Mouse (Mus musculus) liver, embryonic 12.5 days (tissue): ENCODE results near the gene Slc13a1. TPM values are rescaled to one million over a fixed set of nuclear protein-coding genes. Genes with fewer than 3 reads are reported as not detected.

Experiments used
- ATAC-seq: fragments of 200-750 bp; cut with Nextera tagmentation; 2 replicates; pipeline ENCODE4 v1.8.0; 2017; ENCODE audit warnings: moderate number of reproducible peaks, mild to moderate bottlenecking, moderate library complexity
- H3K27ac ChIP-seq: fragments of 300-500 bp; sonication (generic); 2 replicates; pipeline ENCODE4 v1.5.1; 2016; ENCODE audit warnings: mild to moderate bottlenecking
- H3K27me3 ChIP-seq: fragments of 300-500 bp; sonication (generic); replicated peaks from 2 replicates; pipeline ENCODE4 v1.6.1; 2016; ENCODE audit warnings: mild to moderate bottlenecking, moderate library complexity
- H3K36me3 ChIP-seq: fragments of 300-500 bp; sonication (generic); 2 replicates; pipeline ENCODE4 v1.6.1; 2016; ENCODE audit warnings: mild to moderate bottlenecking, moderate library complexity
- H3K4me1 ChIP-seq: fragments of 300-500 bp; sonication (generic); 2 replicates; pipeline ENCODE4 v1.6.1; 2016
- H3K4me2 ChIP-seq: fragments of 300-500 bp; sonication (generic); 2 replicates; pipeline ENCODE4 v1.6.1; 2016; ENCODE audit warnings: mild to moderate bottlenecking, moderate library complexity
- H3K4me3 ChIP-seq: fragments of 300-500 bp; sonication (generic); 2 replicates; pipeline ENCODE4 v1.5.1; 2016; ENCODE audit warnings: mild to moderate bottlenecking, moderate library complexity
- H3K9ac ChIP-seq: fragments of 300-500 bp; sonication (generic); 2 replicates; pipeline ENCODE4 v1.6.1; 2016; ENCODE audit warnings: mild to moderate bottlenecking, moderate library complexity
- H3K9me3 ChIP-seq: fragments of 300-500 bp; sonication (generic); replicated peaks from 2 replicates; pipeline ENCODE4 v1.6.1; 2016; ENCODE audit warnings: mild to moderate bottlenecking, moderate library complexity
- WGBS: fragments of 180-500 bp; shearing (Covaris S2); methylation state at CpG from one replicate; pipeline ENCODE4 v1.1.7; 2016; ENCODE audit not compliant: insufficient replicate concordance; 5-methylcytosine and 5-hydroxymethylcytosine counted together
- polyA plus RNA-seq: library from polyadenylated mRNA; unstranded; fragments of >200 nt; fragmentation: Nextera tagmentation; extraction: Ambion mirVana; gene quantifications from 2 replicates; pipeline ENCODE4 v1.2.1, GENCODE M21; 2016

Gene Slc13a1
- polyA plus RNA-seq, 1 experiment from 2014 or later = not detected

DNA sequence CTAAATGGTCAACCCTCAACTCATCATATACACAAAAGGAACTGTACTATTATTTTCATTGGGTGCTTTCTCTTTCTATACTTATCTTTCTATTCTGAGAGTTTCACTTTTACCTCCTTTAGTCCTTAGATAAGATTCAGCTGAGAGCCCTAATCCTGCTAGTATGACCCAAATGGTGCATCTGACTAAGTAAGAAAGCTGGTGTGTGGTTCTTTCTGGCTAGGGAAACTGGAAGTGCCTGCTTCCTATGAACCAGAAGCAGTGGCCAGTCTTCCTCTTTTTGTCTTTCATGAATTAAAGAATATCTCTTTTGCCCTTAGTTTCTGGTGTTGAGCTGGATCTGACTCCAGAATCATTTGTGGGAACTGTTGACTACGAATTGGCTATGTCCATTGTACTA, 8.1 kb downstream of the Slc13a1 start:
- ATAC-seq = no peak
- no peaks in the 10 kb centered on the region for H3K4me1 ChIP-seq
- no peak overlapping the region for H3K27ac ChIP-seq
- 33% methylated on average over 1 of the region's 1 CpGs for WGBS
- H3K9ac ChIP-seq = no peak overlapping the region
- H3K4me3 ChIP-seq = no peak overlapping the region
- H3K27me3 ChIP-seq = no peaks in the 10 kb centered on the region
- H3K4me2 ChIP-seq = no peak overlapping the region
- no peaks in the 10 kb centered on the region for H3K36me3 ChIP-seq
- H3K9me3 ChIP-seq = no peaks in the 10 kb centered on the region

DNA sequence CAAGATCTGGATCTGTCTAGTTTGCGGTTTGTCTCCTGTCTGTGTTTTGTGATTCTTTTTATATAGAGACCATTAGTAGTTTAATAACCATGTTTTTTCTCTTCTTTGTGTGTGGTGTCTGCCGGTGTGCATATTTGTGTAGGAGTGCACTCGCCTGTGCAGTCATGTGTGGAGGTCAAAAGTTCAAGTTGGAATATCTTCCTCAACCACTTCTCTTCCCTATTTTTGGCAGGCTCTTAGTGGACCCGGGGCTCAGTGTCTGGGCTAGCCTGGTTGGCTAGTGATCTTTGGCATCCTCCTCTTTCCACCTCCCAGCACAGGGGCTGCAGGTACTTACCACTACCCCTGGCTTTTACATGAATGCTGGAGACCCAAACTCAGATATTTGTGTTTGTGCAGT, 13.0 kb downstream of the Slc13a1 start:
- ATAC-seq = no peak
- WGBS = 65% methylated on average over 4 of the region's 4 CpGs
- Histone ChIP-seq H3K4me3 (no peak overlapping the region), H3K27ac (no peak overlapping the region), H3K9me3 (no peaks in the 10 kb centered on the region), H3K4me2 (no peak overlapping the region), H3K4me1 (no peaks in the 10 kb centered on the region), H3K27me3 (no peaks in the 10 kb centered on the region), H3K36me3 (no peaks in the 10 kb centered on the region), H3K9ac (no peak overlapping the region)

DNA sequence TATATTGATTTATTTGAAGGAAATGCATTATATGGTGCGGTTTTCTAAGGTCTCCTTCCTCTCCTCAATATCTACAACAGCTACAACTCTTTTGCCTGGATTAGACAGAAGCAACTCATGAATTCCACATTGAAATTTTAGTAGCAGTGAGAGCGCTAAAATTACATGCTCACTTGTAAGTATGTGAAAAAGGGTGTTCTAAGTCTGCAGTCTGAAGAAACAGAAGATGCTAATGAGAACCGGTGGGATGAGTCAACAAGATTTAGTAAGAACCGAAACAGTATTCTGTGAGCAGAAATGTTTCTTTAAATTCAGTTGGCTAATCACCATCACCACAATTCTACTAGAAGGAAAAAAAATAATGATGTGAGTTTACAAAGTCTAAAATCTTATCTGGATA, 34.9 kb downstream of the Slc13a1 start:
- H3K9me3 ChIP-seq = no peaks in the 10 kb centered on the region
- H3K4me1 ChIP-seq = no peaks in the 10 kb centered on the region
- ATAC-seq = no peak
- no peak overlapping the region for H3K4me2 ChIP-seq
- no peaks in the 10 kb centered on the region for H3K36me3 ChIP-seq
- H3K4me3 ChIP-seq = no peak overlapping the region
- no peaks in the 10 kb centered on the region for H3K27me3 ChIP-seq
- no peak overlapping the region for H3K9ac ChIP-seq
- 75% methylated on average over 4 of the region's 4 CpGs for WGBS
- no peak overlapping the region for H3K27ac ChIP-seq

DNA sequence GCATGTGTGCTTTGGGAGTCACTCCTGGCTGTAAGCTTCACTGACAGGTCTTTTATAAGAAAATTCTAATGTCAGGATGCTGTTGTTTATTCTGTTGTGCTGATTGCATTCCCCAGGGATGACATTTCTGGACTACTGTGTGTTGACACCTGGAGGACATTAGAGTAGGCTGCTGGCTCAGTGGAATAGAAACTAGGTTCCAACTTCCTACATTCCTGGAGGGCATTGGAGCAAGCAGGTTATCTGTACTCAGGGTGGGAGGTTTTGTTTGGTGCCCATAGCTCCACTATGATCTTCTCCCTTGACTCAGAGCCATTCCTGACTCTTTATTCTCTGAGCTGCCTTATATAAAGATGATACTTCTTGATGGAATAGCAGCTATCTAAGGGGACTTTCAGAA, 45.3 kb downstream of the Slc13a1 start:
- Histone ChIP-seq H3K27ac (no peak overlapping the region), H3K4me2 (no peak overlapping the region), H3K4me1 (no peaks in the 10 kb centered on the region), H3K36me3 (no peaks in the 10 kb centered on the region), H3K9ac (no peak overlapping the region), H3K4me3 (no peak overlapping the region), H3K9me3 (no peaks in the 10 kb centered on the region), H3K27me3 (no peaks in the 10 kb centered on the region)
- no peak for ATAC-seq

DNA sequence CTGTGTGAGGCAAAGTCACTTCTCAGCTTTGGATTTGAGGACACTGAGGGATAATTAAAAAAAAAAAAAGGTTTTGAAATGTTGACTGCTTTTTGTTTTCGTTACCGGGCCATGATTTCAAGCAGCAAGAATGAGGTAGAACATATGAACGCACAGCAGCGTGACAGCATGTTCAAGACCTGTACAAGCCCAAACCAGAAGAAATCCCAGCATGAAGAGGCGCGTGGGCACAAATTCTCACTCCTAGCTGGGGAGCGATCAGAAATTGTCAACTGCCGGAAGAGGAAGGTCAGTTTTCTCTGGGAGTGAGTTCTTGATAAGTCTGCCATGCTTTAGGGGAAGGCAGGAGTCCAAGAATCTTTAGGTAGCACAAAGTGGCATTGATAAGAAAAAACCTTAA, 56.3 kb downstream of the Slc13a1 start:
- no peak overlapping the region for H3K9ac ChIP-seq
- no peaks in the 10 kb centered on the region for H3K27me3 ChIP-seq
- ATAC-seq = no peak
- H3K4me3 ChIP-seq = no peak overlapping the region
- no peak overlapping the region for H3K4me2 ChIP-seq
- H3K36me3 ChIP-seq = no peaks in the 10 kb centered on the region
- 86% methylated on average over 8 of the region's 8 CpGs for WGBS
- no peaks in the 10 kb centered on the region for H3K4me1 ChIP-seq
- no peaks in the 10 kb centered on the region for H3K9me3 ChIP-seq
- H3K27ac ChIP-seq = no peak overlapping the region

DNA sequence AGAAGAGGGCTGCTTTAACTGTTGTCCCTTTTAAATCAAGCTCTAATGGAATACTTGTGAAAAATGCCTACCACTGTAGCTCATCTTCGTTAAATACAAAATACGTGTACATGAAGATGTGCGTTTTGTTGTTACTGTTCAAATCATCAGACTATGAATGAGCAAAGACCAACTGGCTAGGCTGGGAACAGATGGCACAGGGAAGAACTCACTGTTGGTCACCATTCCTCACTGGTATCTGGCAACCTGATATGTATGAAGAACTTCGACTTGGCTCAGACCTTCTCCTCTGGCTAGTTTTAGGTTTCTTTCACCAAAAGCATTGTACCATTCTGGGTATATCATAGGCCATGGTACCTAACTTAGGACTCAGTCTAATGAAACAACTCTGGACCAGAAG, 59.4 kb downstream of the Slc13a1 start:
- no peak for ATAC-seq
- 74% methylated on average over 4 of the region's 4 CpGs for WGBS
- no peak overlapping the region for H3K4me3 ChIP-seq
- H3K4me1 ChIP-seq = no peaks in the 10 kb centered on the region
- no peaks in the 10 kb centered on the region for H3K36me3 ChIP-seq
- no peak overlapping the region for H3K4me2 ChIP-seq
- H3K27ac ChIP-seq = no peak overlapping the region
- H3K9ac ChIP-seq = no peak overlapping the region
- no peaks in the 10 kb centered on the region for H3K9me3 ChIP-seq
- H3K27me3 ChIP-seq = no peaks in the 10 kb centered on the region

DNA sequence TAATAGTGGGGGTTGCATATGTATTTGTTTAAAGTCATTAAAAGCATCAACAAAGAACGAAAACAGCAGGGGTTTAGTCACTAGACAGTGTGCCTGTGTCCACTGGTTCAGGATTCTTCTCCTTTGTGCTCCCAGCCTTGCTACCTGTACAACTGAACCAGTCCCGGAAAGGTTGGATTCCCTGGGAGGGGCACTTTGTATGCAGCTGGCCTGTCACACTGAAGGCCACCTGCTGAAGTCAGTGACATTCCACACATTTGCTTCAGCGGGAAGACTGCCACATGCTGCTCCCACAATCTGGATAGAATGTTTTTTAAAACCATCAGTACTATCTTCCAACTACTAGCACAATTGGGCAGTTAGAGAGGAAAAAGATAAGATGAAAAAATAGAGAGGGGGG, 61.7 kb downstream of the Slc13a1 start:
- Histone ChIP-seq H3K9me3 (no peaks in the 10 kb centered on the region), H3K9ac (no peak overlapping the region), H3K27ac (no peak overlapping the region), H3K4me2 (no peak overlapping the region), H3K27me3 (no peaks in the 10 kb centered on the region), H3K4me3 (no peak overlapping the region), H3K36me3 (no peaks in the 10 kb centered on the region), H3K4me1 (no peaks in the 10 kb centered on the region)
- 51% methylated on average over 3 of the region's 3 CpGs for WGBS
- ATAC-seq = no peak

DNA sequence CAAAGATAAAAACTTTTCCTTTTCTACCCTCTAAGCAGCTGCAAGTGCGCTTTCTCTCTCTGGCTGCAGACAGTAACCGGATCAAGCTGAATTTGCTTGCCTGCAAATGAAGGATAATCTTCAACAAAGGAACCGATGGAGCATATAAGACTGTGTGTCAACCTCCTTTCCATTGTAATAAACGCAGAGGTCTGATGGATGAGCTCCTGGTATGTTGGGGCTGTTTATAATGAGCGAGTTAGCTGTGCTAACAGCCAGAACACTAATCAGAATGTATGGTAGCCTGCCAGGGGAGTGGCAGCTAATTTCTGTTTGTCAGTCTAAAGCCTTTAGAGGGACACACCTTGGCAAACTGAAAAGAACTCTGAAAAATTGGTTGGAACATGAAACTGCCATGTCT, 62.2 kb downstream of the Slc13a1 start:
- ATAC-seq = no peak
- 61% methylated on average over 5 of the region's 5 CpGs for WGBS
- Histone ChIP-seq H3K4me3 (no peak overlapping the region), H3K4me1 (no peaks in the 10 kb centered on the region), H3K27ac (no peak overlapping the region), H3K9ac (no peak overlapping the region), H3K27me3 (no peaks in the 10 kb centered on the region), H3K4me2 (no peak overlapping the region), H3K36me3 (no peaks in the 10 kb centered on the region), H3K9me3 (no peaks in the 10 kb centered on the region)

DNA sequence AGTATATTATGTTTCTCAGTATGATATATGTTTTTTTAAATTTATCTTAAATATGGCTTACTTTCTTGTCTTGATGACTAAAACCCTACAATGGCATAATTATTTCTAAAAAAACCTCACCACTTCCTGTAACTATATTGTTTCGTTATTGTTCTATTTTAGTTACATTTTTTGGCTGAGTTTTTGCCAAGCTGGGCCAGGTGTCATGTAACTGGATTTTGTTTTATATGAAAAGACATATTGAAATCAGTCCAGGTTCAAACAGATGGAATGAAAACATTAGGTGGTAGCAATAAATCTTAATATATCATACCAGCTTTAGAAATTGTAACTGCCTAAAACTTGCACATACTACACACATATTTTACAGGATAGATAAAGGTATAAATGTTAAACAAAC, 66.6 kb downstream of the Slc13a1 start:
- ATAC-seq = no peak
- WGBS = 64% methylated on average over 1 of the region's 1 CpGs
- Histone ChIP-seq H3K9me3 (no peaks in the 10 kb centered on the region), H3K4me1 (no peaks in the 10 kb centered on the region), H3K27me3 (no peaks in the 10 kb centered on the region), H3K4me2 (no peak overlapping the region), H3K9ac (no peak overlapping the region), H3K4me3 (no peak overlapping the region), H3K36me3 (no peaks in the 10 kb centered on the region), H3K27ac (no peak overlapping the region)

DNA sequence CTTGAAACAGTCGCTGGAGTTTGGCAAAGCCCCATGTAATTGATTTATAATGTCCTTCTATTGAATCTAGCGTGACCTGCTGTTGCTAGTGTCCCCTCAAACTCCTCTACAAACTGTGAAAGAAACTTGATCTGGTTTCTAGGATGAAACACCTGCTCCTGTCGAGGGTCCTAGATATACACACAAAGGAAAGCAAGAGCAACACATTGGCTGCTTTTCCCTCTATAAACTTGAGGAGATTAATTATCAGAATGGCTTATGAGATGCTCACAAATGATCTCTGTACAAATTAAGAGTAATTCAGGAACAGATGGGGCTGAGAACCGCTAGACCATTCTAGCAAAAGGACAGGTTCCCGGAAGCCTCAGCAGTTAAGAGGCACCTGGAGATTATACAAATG, 67.2 kb downstream of the Slc13a1 start:
- no peaks in the 10 kb centered on the region for H3K36me3 ChIP-seq
- no peaks in the 10 kb centered on the region for H3K9me3 ChIP-seq
- no peak for ATAC-seq
- H3K9ac ChIP-seq = no peak overlapping the region
- H3K27ac ChIP-seq = no peak overlapping the region
- H3K4me1 ChIP-seq = no peaks in the 10 kb centered on the region
- no peaks in the 10 kb centered on the region for H3K27me3 ChIP-seq
- H3K4me2 ChIP-seq = no peak overlapping the region
- no peak overlapping the region for H3K4me3 ChIP-seq
- WGBS = 57% methylated on average over 5 of the region's 5 CpGs

DNA sequence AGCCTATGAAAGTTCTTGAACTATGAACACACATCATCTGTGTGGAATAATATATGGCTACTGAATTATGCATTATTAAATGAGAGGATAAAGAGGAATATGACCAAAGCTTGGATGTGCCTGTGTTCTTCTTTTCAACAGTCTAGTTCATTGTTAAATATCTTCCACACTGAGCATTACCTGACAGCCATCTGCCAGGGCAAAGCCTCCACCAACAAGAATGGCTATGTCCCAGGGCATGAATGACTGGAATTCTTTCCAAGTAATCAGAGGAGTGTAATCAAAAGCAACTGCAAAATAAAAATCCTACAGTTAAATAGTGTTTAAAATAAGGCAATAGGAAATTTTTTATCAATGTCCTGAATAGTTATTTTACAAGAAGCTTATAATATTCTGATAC, 70.5 kb downstream of the Slc13a1 start:
- Histone ChIP-seq H3K4me1 (no peaks in the 10 kb centered on the region), H3K27ac (no peak overlapping the region), H3K4me3 (no peak overlapping the region), H3K27me3 (no peaks in the 10 kb centered on the region), H3K9ac (no peak overlapping the region), H3K36me3 (no peaks in the 10 kb centered on the region), H3K9me3 (no peaks in the 10 kb centered on the region), H3K4me2 (no peak overlapping the region)
- no peak for ATAC-seq

DNA sequence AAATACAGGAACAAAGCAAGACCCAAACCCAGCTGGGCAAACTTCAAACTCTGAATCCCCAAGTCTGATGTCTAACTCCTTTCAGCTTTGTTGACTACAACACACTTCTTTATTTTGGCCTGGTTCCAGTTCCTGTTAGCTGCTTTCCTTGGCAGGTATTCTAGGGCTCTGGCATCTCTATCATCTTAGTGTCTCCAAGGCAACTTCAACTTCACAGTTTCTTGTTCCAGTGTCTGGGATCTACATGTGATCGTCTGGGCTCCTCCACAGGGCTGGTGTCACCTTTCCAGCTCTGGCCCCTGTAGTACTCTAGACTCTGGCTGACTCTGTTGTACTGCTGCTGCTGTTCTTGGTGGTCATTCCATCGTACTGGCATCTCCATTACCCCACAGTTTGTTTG, 91.8 kb downstream of the Slc13a1 start:
- 55% methylated on average over 2 of the region's 2 CpGs for WGBS
- no peaks in the 10 kb centered on the region for H3K4me1 ChIP-seq

DNA sequence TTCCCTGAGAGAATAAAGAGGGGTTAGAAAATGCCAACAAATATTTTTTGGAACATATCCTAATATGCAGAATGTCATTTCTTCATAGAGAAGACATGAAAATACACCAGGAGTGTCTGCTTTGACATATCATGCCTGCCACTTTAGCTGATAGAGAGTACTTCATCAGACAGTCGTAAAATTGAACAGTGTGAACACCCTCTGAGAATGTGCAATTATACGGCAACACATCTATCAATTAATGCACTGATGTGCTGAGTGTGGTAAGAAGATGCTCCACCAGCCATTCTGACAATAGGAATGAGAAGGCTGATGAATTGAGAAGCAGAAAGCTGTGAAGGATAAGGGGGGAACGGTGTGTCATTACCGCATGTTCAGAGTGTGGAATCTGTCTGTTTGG, 95.1 kb downstream of the Slc13a1 start:
- no peak overlapping the region for H3K9ac ChIP-seq
- ATAC-seq = no peak
- no peak overlapping the region for H3K4me3 ChIP-seq
- H3K27me3 ChIP-seq = no peaks in the 10 kb centered on the region
- no peaks in the 10 kb centered on the region for H3K36me3 ChIP-seq
- no peaks in the 10 kb centered on the region for H3K4me1 ChIP-seq
- WGBS = 66% methylated on average over 4 of the region's 4 CpGs
- H3K27ac ChIP-seq = no peak overlapping the region
- H3K4me2 ChIP-seq = no peak overlapping the region
- no peaks in the 10 kb centered on the region for H3K9me3 ChIP-seq

More for the DNA sequence above, 91.8 kb downstream of the Slc13a1 start:
- no peak for ATAC-seq
- no peaks in the 10 kb centered on the region for H3K36me3 ChIP-seq
- H3K9me3 ChIP-seq = no peaks in the 10 kb centered on the region
- no peak overlapping the region for H3K4me2 ChIP-seq
- H3K4me3 ChIP-seq = no peak overlapping the region
- no peak overlapping the region for H3K9ac ChIP-seq
- no peaks in the 10 kb centered on the region for H3K27me3 ChIP-seq
- H3K27ac ChIP-seq = no peak overlapping the region

DNA sequence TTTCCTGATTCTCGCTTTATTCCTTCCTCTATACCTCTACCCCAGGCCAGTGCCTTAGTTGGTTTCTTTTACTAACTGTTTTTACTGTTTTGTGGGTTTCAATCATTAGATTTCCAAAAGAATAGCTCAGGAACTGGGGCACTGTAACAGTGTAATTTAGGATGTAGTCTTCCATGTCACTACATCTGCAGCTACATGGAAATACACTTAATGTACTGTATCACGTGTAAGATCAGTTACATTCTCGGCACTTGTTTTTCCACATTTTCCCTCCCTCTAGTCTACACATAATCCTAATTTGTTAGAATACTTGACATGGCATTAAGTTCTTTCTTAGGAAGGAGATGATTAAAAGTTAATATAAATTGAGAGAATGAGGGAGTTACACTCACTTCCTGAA, 108.1 kb downstream of the Slc13a1 start:
- Histone ChIP-seq H3K27me3 (no peaks in the 10 kb centered on the region), H3K4me3 (no peak overlapping the region), H3K27ac (no peak overlapping the region), H3K36me3 (no peaks in the 10 kb centered on the region), H3K4me1 (no peaks in the 10 kb centered on the region), H3K9me3 (no peaks in the 10 kb centered on the region), H3K4me2 (no peak overlapping the region), H3K9ac (no peak overlapping the region)
- no peak for ATAC-seq
- 70% methylated on average over 3 of the region's 3 CpGs for WGBS
